Mouse (Mus musculus): Measurements from ENCODE around the gene Rbm28. TPM values are rescaled to one million over a fixed set of nuclear protein-coding genes. Genes with fewer than 3 reads are reported as not detected.

Gene Rbm28
- total and polyA plus RNA-seq, 3 experiments = 37.6 to 103 (median 56.2) TPM

DNA sequence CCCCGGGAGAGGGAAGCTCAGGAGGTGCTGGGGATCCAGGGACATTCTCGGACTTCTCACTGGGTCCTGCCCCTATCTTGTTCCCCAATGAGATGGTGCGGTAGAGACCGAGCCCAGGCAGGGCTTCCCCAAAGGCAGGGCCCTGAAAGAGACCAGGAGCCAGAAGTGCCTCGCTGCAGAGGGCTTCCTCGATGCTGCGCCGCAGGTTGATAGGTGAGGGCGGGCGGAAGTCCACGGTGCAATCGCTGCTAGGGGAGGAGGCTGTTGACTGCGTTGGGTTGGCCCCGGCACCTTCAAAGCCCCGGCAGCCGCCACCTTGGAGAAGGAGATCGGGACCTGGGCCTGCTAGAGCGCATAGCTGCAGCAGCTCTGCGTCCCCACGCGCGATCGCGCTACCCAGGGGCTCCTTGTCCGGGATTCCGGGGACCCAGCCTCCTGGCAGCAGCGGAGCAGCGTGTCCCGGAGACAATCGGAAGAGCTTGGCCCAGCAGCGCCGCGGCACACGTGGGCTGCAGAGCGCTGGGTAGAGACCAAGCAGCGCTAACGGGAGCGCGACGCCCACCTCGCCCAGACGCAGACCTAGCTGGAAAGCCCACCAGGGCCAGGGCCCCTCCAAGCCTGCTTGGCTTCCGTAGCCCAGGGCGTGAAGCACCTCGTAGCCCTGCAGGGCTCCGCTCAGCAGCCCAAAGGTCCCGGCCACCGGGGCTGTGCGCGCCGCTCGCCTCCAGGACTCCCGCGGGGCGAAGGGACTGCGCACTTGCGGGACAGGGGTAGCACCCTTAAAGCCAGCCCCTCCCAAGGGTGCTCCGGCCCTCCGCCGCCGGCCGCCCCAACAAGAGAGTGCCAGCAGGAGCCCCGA, 5.5 kb upstream of the Rbm28 start:
- dilution Hi-C loops (cut with MboI; ENCODE audit: extremely low pct_ligation_motif_present, extremely low pct_unique_long_range_greater_than_20kb, low sequenced_read_pairs) = no loop called here

DNA sequence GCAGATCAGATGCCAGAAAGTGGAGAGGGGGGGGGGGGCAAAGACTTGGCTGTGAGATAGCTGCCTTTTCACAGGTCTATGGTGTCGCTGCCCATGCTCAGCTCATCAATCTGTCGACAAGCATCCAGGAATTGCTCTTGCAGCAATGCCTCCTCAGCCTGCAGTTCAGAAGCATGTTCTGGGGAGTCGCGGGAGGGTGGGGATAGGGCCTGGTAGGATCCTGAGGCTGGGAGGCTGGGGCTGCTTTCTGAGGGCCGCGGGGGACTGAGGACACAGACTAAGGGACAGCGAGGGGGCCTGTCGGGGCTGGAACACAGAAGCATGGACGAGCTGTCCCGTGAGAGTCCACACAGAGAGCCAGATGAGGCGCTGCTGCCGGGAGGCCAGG, 4.9 kb upstream of the Rbm28 start:
- dilution Hi-C loops (cut with MboI; ENCODE audit: extremely low pct_ligation_motif_present, extremely low pct_unique_long_range_greater_than_20kb, low sequenced_read_pairs) = no loop called here
- Histone ChIP-seq H3K4me2 (ENCODE audit: insufficient read depth, low read depth, poor library complexity, severe bottlenecking) (no peak overlapping the region), H3K27me3 (replicated peaks) (peaks cover 88% of the 10 kb centered on the region), H3K4me3 (replicated peaks in 1 of 3; ENCODE audit: low read depth in 2 of 3, low read length in 2 of 3, poor library complexity in 1 of 3) (no peak overlapping the region), H3K36me3 (replicated peaks in 1 of 2; ENCODE audit: control insufficient read depth in 1 of 2, insufficient read depth in 1 of 2, low read length in 1 of 2) (no peaks in the 10 kb centered on the region), H3K27ac (ENCODE audit: insufficient read depth, low read depth) (no peak overlapping the region), H3K9me3 (replicated peaks; ENCODE audit: low read length) (no peaks in the 10 kb centered on the region), H3K9ac (ENCODE audit: insufficient read depth, low read depth) (no peak overlapping the region), H3K4me1 (ENCODE audit: control insufficient read depth in 1 of 2, insufficient read depth in 2 of 2) (peaks cover 0 to 9% of the 10 kb centered on the region in 2 experiments; a peak in 1 of 4 replicates), H3K79me2 (replicated peaks; ENCODE audit: control insufficient read depth, extremely low read depth, insufficient read depth, poor library complexity, severe bottlenecking) (no peaks in the 10 kb centered on the region)
- DNase-seq (ENCODE audit: extremely low read depth) = no peak
- TF ChIP-seq ELF1 (IDR thresholded peaks at IDR 0.05; ENCODE audit: low read depth, low read length) (no peak), USF1 (IDR thresholded peaks at IDR 0.05; ENCODE audit: low read depth, low read length) (no peak), RAD21 (IDR thresholded peaks at IDR 0.05; ENCODE audit: low read depth, low read length) (no peak), GABPA (IDR thresholded peaks at IDR 0.05; ENCODE audit: insufficient replicate concordance, low read depth, low read length) (no peak), TBP (conservative IDR thresholded peaks at IDR 0.05; ENCODE audit: low read depth, low read length) (no peak), UBTF (IDR thresholded peaks at IDR 0.05; ENCODE audit: low read depth, low read length) (no peak), KAT2A (IDR thresholded peaks at IDR 0.05; ENCODE audit: insufficient replicate concordance, low read length) (no peak), CTCF (conservative IDR thresholded peaks at IDR 0.05 in 1 of 2, IDR thresholded peaks at IDR 0.05 in 1 of 2; ENCODE audit: low read depth in 2 of 2, low read length in 2 of 2) (no peak), POLR2AphosphoS2 (IDR thresholded peaks at IDR 0.05; ENCODE audit: low read depth, low read length) (no peak), RCOR1 (conservative IDR thresholded peaks at IDR 0.05; ENCODE audit: low read depth, low read length) (no peak), MXI1 (IDR thresholded peaks at IDR 0.05; ENCODE audit: low read depth, low read length) (no peak), E2F4 (IDR thresholded peaks at IDR 0.05; ENCODE audit: insufficient replicate concordance, low read depth, low read length) (no peak), CHD2 (IDR thresholded peaks at IDR 0.05; ENCODE audit: low read length) (no peak)
- in situ Hi-C loops (cut with MboI; ENCODE audit: low pct_ligation_motif_present, low pct_unique_long_range_greater_than_20kb, low sequenced_read_pairs) = loop anchor here (5.0 kb wide), 3 partner anchors 33 to 108 kb away; partner anchors contain the start of gene Fam71f2

More for the DNA sequence above, 5.5 kb upstream of the Rbm28 start:
- no peaks in the 10 kb centered on the region for H3K36me3 ChIP-seq (replicated peaks in 1 of 2; ENCODE audit: control insufficient read depth in 1 of 2, insufficient read depth in 1 of 2, low read length in 1 of 2)
- TF ChIP-seq ZNF384 (IDR thresholded peaks at IDR 0.05; ENCODE audit: low read depth, low read length) (no peak), MAX (IDR thresholded peaks at IDR 0.05; ENCODE audit: low read length) (no peak), MAFK (IDR thresholded peaks at IDR 0.05; ENCODE audit: insufficient replicate concordance, low read length) (no peak), ELF1 (IDR thresholded peaks at IDR 0.05; ENCODE audit: low read depth, low read length) (no peak), MXI1 (IDR thresholded peaks at IDR 0.05; ENCODE audit: low read depth, low read length) (no peak), JUND (conservative IDR thresholded peaks at IDR 0.05; ENCODE audit: low read depth, low read length) (no peak)
- no peak overlapping the region for H3K4me3 ChIP-seq (replicated peaks in 1 of 3; ENCODE audit: low read depth in 2 of 3, low read length in 2 of 3, poor library complexity in 1 of 3)
- in situ Hi-C loops (cut with MboI; ENCODE audit: low pct_ligation_motif_present, low pct_unique_long_range_greater_than_20kb, low sequenced_read_pairs) = no loop called here
- no peaks in the 10 kb centered on the region for H3K9me3 ChIP-seq (replicated peaks; ENCODE audit: low read length)
- peaks cover 92% of the 10 kb centered on the region for H3K27me3 ChIP-seq (replicated peaks)
- DNase-seq (ENCODE audit: extremely low read depth) = no peak
- H3K4me1 ChIP-seq (ENCODE audit: control insufficient read depth in 1 of 2, insufficient read depth in 2 of 2) = peaks cover 0 to 7% of the 10 kb centered on the region in 2 experiments; a peak in 1 of 4 replicates
- no peak overlapping the region for H3K27ac ChIP-seq (ENCODE audit: insufficient read depth, low read depth)
- no peaks in the 10 kb centered on the region for H3K79me2 ChIP-seq (replicated peaks; ENCODE audit: control insufficient read depth, extremely low read depth, insufficient read depth, poor library complexity, severe bottlenecking)
- H3K9ac ChIP-seq (ENCODE audit: insufficient read depth, low read depth) = no peak overlapping the region
- peak overlapping the region; percentile 30; the same call in 1 of the 2 replicates for H3K4me2 ChIP-seq (ENCODE audit: insufficient read depth, low read depth, poor library complexity, severe bottlenecking)
